In the genomic region with DNA sequence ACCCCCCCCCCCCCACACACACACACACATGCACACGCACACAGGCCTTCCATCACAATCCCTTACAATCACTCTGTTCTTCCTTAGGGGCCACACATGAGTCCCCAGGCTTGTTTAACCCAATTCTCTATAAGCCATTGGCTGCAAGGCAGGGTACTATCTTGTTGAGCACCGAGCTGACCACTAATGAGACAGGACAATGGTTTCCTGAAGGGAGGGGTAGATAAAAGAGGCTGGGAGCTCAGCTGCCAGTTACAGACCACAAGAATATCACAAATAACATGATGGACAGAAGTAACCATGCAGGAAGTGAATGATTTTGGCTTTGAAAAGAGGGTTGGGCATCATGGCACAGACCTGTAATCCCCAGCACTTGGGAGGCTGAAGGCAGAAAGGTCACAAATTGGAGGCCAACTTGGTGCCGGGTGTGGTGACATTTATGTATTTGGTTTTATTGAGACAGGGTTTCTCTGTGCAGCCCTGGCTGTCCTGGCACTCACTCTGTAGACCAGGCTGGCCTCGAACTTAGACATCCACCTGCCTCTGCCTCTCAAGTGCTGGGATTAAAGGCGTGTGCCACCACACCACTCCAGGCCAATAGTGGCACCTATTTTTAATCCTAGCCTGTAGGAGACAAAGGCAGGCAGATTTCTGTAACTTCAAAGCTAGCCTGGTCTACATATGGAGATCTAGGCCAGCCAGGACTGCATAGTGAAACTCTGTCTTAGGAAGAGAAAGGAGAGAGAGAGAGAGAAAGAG, we compare ENCODE assay signal across 13 mouse cellular contexts. TPM values are rescaled to one million over a fixed set of nuclear protein-coding genes. Genes with fewer than 3 reads are reported as not detected.
A peak's percentile ranks its signal among the peaks of the same experiment; 100 is the strongest.
DNase-seq lines count a peak whose midpoint lies in the region; ATAC-seq lines count a peak whose summit lies in the region.
"Had no signal": no experiment of that assay in that cellular context is flagged by ENCODE, and none has a peak within 500 bp of the region (broad histone marks: within the 10 kb centered on the region; RNA-seq: fewer than 3 reads in every experiment).

No protein-coding gene starts in this region.

- DNase-seq in retina, postnatal 1 day = peak; percentile 19
- no peak for DNase-seq in retina, embryonic 14.5 days (ENCODE audit: low spot score)

- no peak for ATAC-seq in intestine, embryonic 15.5 days
- ATAC-seq in intestine, embryonic 16.5 days = no peak; the same call in 1 of the 2 replicates
- no peak for ATAC-seq in embryonic facial prominence, embryonic 15.5 days (ENCODE audit: insufficient number of reproducible peaks, low FRiP score, low TSS enrichment, low read depth)
- ATAC-seq in megakaryocyte progenitor cell, adult 5-6 weeks (replicated peaks; ENCODE audit: poor library complexity) = peak; percentile 6; the same call in 1 of the 2 replicates
- no peak for ATAC-seq in erythroid progenitor cell, adult 5-6 weeks (replicated peaks; ENCODE audit: low FRiP score, poor library complexity, severe bottlenecking)

- H3K9ac ChIP-seq in intestine, embryonic 15.5 days = no peak overlapping the region
- H3K9ac ChIP-seq in intestine, embryonic 16.5 days (ENCODE audit: low read depth, low read length) = no peak overlapping the region
- no peak overlapping the region for H3K9ac ChIP-seq in embryonic facial prominence, embryonic 15.5 days
- H3K9ac ChIP-seq: forebrain, postnatal 0 days; midbrain, embryonic 12.5 days had no signal

- 75% methylated on average over 5 of the region's 5 CpGs for WGBS in intestine, embryonic 15.5 days
- 72% methylated on average over 5 of the region's 5 CpGs for WGBS in intestine, embryonic 16.5 days
- WGBS in embryonic facial prominence, embryonic 15.5 days = 81% methylated on average over 5 of the region's 5 CpGs

- peaks cover 35% of the 10 kb centered on the region for H3K4me1 ChIP-seq in intestine, embryonic 15.5 days (replicated peaks)
- H3K4me1 ChIP-seq in intestine, embryonic 16.5 days (ENCODE audit: control insufficient read depth, insufficient read depth, low read length) = peaks cover 26% of the 10 kb centered on the region
- peaks cover 50% of the 10 kb centered on the region for H3K4me1 ChIP-seq in embryonic facial prominence, embryonic 15.5 days
- H3K4me1 ChIP-seq: midbrain, embryonic 12.5 days had no signal

- H3K4me2 ChIP-seq in intestine, embryonic 15.5 days (replicated peaks) = no peak overlapping the region
- H3K4me2 ChIP-seq in intestine, embryonic 16.5 days (ENCODE audit: low read depth, low read length) = no peak overlapping the region
- H3K4me2 ChIP-seq in embryonic facial prominence, embryonic 15.5 days (replicated peaks) = no peak overlapping the region
- H3K4me2 ChIP-seq: midbrain, embryonic 12.5 days had no signal

- H3K9me3 ChIP-seq in intestine, embryonic 15.5 days = no peaks in the 10 kb centered on the region
- no peaks in the 10 kb centered on the region for H3K9me3 ChIP-seq in intestine, embryonic 16.5 days (ENCODE audit: control insufficient read depth, low read length)
- H3K9me3 ChIP-seq in embryonic facial prominence, embryonic 15.5 days (replicated peaks) = no peaks in the 10 kb centered on the region
- H3K9me3 ChIP-seq: hindbrain, embryonic 10.5 days; midbrain, embryonic 12.5 days had no signal

- H3K27me3 ChIP-seq in intestine, embryonic 15.5 days (replicated peaks) = no peaks in the 10 kb centered on the region
- no peaks in the 10 kb centered on the region for H3K27me3 ChIP-seq in intestine, embryonic 16.5 days (replicated peaks; ENCODE audit: control insufficient read depth, insufficient read depth, low read length)
- H3K27me3 ChIP-seq in embryonic facial prominence, embryonic 15.5 days = no peaks in the 10 kb centered on the region
- H3K27me3 ChIP-seq: midbrain, embryonic 12.5 days had no signal

- H3K36me3 ChIP-seq in intestine, embryonic 15.5 days = no peaks in the 10 kb centered on the region
- no peaks in the 10 kb centered on the region for H3K36me3 ChIP-seq in intestine, embryonic 16.5 days (ENCODE audit: control insufficient read depth, insufficient read depth, low read length)
- H3K36me3 ChIP-seq in embryonic facial prominence, embryonic 15.5 days = no peaks in the 10 kb centered on the region
- H3K36me3 ChIP-seq: hindbrain, embryonic 10.5 days; midbrain, embryonic 12.5 days had no signal

- H3K4me3 ChIP-seq in intestine, embryonic 15.5 days (replicated peaks) = no peak overlapping the region
- no peak overlapping the region for H3K4me3 ChIP-seq in intestine, embryonic 16.5 days (ENCODE audit: low read length)
- H3K4me3 ChIP-seq in embryonic facial prominence, embryonic 15.5 days (replicated peaks) = no peak overlapping the region
- H3K4me3 ChIP-seq: hindbrain, embryonic 10.5 days; midbrain, embryonic 12.5 days had no signal

- peak overlapping the region; percentile 82; the same call in 1 of the 2 replicates for H3K27ac ChIP-seq in intestine, embryonic 15.5 days
- no peak overlapping the region for H3K27ac ChIP-seq in intestine, embryonic 16.5 days (ENCODE audit: low read length)
- 0 out of 2 replicates have a peak overlapping the region, but pooled peaks have one; percentile 11 for H3K27ac ChIP-seq in embryonic facial prominence, embryonic 15.5 days (replicated peaks)
- H3K27ac ChIP-seq: hindbrain, embryonic 10.5 days; midbrain, embryonic 12.5 days had no signal

RNA-seq across cellular contexts. Expression of gene B4galt1, which starts 21.2 kb away (rescaled TPM):
- 30.2 and 33.2 TPM in 2 replicates for polyA plus RNA-seq in intestine, embryonic 15.5 days (2015; fragmentation: Nextera tagmentation; extraction: Ambion mirVana)
- 26.6 and 27.3 TPM in 2 replicates for polyA plus RNA-seq in intestine, embryonic 16.5 days (2015; fragmentation: Nextera tagmentation; extraction: Ambion mirVana)
- polyA plus RNA-seq in embryonic facial prominence, embryonic 15.5 days (2015; fragmentation: Nextera tagmentation; extraction: Ambion mirVana) = 59.7 and 61.3 TPM in 2 replicates
- total RNA-seq in megakaryocyte progenitor cell, adult 5-6 weeks (2015) = 69.8 and 71.5 TPM in 2 replicates
- 41.2 and 46.5 TPM in 2 replicates for total RNA-seq in megakaryocyte progenitor cell, adult 5-6 weeks (2017)
- total RNA-seq in erythroid progenitor cell, adult 5-6 weeks (2015; ENCODE audit: low replicate concordance) = 49.4 and 49.9 TPM in 2 replicates
- total RNA-seq in erythroid progenitor cell, adult 5-6 weeks (2017; ENCODE audit: low replicate concordance) = 43.9 and 46.2 TPM in 2 replicates

RNA-seq across cellular contexts. Expression of gene Spink4, which starts 44.9 kb away (rescaled TPM):
- polyA plus RNA-seq in intestine, embryonic 15.5 days (2015; fragmentation: Nextera tagmentation; extraction: Ambion mirVana) = 309 and 393 TPM in 2 replicates
- 539 and 560 TPM in 2 replicates for polyA plus RNA-seq in intestine, embryonic 16.5 days (2015; fragmentation: Nextera tagmentation; extraction: Ambion mirVana)
- polyA plus RNA-seq in embryonic facial prominence, embryonic 15.5 days (2015; fragmentation: Nextera tagmentation; extraction: Ambion mirVana) = not detected in 2 replicates
- total RNA-seq in megakaryocyte progenitor cell, adult 5-6 weeks (2015) = not detected in 2 replicates
- not detected in 2 replicates for total RNA-seq in megakaryocyte progenitor cell, adult 5-6 weeks (2017)
- total RNA-seq in erythroid progenitor cell, adult 5-6 weeks (2015; ENCODE audit: low replicate concordance) = not detected in 2 replicates
- total RNA-seq in erythroid progenitor cell, adult 5-6 weeks (2017; ENCODE audit: low replicate concordance) = not detected in 2 replicates
- total RNA-seq: forebrain, postnatal 0 days; gastrocnemius, postnatal 36 days; layer of hippocampus, adult 8-10 months; left cerebral cortex, adult 8-10 months had no signal
- polyA plus RNA-seq: forebrain, postnatal 0 days; hindbrain, embryonic 10.5 days; midbrain, embryonic 12.5 days had no signal

Comparison
In these comparisons a context has a peak if more than half of its experiments do, and no peak if none do; other contexts are left out.
1. RNA of gene Spink4, which starts 44.9 kb away (polyA plus RNA-seq): 539 to 560 TPM in intestine, embryonic 16.5 days and 309 to 393 TPM in intestine, embryonic 15.5 days; not detected in embryonic facial prominence, embryonic 15.5 days; every median in the first group is over 100 times any median in the second.